Mouse (Mus musculus) embryonic fibroblast, embryonic 13.5 days (primary cell): ENCODE results near the gene Foxp1.

Experiments used
- CTCF ChIP-seq: IDR thresholded peaks from 2 replicates; pipeline ENCODE4 v1.5.1; 2011; ENCODE audit warnings: mild to moderate bottlenecking, control low read depth, low read length, moderate library complexity, borderline replicate concordance; ENCODE audit not compliant: insufficient read depth
- POLR2A ChIP-seq: IDR thresholded peaks from 2 replicates; pipeline ENCODE4 v1.6.1; 2011; ENCODE audit warnings: low read depth, mild to moderate bottlenecking, control low read depth, low read length, moderate library complexity

- TF ChIP-seq POLR2A, result no peak
- TF ChIP-seq CTCF, result no peak
Observed at GRCm38 (mm10) chr6:99564766-99565165, 42.2 kb upstream of the Foxp1 start.
